Mouse (Mus musculus) natural killer cell, adult 2 months (primary cell): ENCODE measurements around the gene Ntrk1.

Source experiments
- DNase-seq, 2 experiments: peaks; one replicate each; pipeline ENCODE4 v3.0.0; 2022; ENCODE audit warnings: low spot score in 2 of 2

Gene Ntrk1

DNA sequence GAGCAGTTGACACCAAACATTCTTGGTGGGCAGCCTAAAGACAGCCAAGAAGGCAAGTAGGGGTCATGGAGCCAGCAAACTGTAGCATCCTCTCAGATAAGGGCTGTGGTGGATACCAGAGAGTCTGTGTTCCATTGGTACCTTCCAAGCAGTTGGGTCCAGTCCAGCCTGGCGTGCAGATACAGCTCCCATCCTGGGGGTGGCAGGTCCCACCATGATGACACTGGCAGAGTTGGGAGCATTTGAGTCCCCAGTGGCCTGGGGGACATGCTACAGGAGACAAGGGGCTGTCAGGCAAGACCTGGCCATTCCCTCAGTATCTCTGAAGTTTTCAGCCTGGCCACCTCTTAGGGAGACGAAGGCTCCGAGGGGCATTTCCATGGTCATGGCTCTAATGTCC is 42.4 kb downstream of the Ntrk1 start:
- DNase-seq = no peak

DNA sequence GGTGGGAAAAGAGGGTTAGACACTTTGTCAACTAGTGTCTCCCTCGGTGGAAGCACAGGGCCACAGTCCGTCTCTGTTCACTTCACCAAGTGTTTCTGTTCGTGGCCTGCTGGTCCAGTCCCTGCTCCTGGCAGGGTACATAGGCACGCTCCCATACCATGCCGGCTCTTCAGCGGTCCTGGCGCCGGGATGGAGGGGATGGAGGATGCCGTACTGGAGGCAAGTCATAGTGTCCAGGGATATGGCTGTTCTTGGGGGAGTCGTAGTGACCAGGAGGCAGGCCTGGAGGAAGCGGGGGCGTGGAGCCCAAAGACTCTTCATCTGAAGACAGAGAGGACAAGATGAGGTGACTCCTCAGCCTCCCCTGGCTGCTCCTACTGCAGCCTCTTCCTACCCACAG is 45.0 kb downstream of the Ntrk1 start:
- no peak for DNase-seq

DNA sequence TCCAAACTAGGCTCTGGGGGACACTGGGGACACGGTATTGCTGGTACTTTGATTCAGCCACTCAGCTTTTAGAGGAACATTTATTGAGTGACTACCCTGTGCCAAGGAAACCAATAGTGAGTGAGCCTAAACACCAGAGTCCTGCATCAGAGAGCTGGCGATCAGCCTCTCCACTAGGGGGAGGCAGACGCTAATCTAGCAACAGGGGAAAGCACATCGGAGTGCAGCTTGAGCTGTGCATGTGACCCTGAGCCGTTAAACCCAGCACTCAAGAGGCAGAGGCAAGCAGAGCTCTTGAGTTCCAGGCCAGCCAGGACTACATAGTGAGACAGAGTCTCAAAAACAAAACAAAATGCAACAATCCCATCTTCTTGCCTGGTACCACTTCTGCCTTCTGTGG is 45.9 kb downstream of the Ntrk1 start:
- DNase-seq = peak; percentile 39 to 47

DNA sequence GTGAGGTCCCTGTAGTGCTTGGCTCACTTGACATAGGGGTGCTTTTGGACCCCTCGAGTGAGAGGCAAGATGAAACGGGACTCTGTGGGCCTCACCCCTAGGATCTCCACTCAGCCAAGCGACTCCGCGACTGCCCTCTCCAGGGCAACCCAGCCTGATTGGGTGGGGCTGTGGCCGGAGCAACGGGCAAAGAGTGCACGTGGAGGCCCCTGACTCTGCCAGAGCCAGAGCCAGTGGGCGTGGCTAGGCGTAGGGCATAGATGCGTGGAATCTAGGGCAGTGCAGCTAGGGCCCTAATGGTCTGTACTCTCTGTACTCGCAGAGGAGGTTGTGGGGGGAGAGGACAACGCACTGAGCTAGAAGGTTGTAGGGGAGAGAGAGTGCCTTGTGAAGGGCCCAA is 46.5 kb downstream of the Ntrk1 start, which contains the start of gene Lrrc71:
Lrrc71 (minus strand) TSS at position 195 of the 400 bp plus-strand sequence.
- no peak for DNase-seq

DNA sequence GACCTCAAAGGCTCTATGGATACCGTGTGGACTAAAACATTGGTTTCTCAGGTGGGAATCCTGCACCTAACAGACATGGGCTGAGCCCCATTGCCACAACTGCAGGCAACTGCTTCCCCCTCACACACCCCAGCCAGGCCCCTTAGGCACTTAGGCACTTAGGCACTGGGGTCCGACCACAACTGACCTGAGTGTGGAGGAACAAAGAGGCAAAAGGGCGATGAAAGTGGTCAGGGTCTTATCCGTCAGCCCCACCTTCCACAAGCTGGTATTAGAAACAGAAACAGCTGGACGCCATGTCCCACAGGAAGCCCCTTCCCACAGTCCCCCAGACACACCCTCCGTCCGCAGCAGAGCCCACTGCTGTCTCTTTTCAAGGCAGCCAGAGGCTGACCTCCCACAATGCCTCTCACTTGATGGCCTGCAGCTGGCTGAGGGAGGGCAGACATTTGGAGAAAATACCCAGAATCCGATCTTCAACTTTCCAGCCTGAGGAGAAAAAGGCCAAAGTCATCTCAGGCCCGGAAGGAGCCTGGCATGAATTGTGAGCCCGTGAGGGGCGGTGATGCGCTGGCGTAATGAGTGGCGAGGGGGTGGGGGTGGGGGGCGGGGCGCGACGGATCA is 49.8 kb downstream of the Ntrk1 start:
- no peak for DNase-seq

DNA sequence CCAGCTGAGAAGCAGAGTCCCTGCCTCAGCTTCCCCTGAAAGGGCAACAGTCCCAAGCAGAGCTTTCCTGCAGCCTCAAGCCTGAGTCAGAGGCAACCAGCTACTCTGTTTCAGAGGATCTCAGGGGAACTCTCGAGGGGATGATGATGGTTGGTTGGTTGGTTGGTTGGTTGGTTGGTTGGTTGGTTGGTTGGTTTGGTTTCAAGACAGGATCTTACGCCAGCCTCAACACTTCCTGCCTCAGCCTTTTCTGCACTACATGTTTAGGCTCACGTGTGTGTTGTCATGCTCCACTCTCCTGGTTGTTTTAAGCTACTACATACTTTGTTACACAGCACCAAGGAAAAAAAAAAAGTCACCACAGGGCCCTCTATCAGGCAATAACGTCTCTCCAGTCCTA is 51.0 kb downstream of the Ntrk1 start:
- DNase-seq = peak in 1 of 2 experiments; percentile 30

DNA sequence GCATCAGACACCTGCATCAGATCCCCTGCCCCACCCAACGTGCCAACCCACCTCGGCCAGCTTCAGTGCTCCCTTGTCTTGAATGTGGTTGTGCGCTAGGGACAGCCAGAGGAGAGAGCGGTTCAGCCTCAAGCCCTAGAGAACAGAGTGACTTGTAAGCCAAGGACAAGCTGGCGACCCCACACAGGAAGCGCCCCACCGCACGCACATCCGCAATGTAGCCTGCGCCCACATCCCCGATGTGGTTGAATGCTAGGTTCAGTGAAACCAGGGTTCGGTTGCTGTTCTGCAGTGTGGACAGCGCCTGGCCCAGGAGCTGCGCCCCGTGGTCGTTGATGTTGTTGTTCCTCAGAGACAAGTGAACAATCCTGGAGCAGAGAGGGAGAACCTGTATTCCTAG is 52.2 kb downstream of the Ntrk1 start:
- peak; percentile 61 to 67 for DNase-seq

DNA sequence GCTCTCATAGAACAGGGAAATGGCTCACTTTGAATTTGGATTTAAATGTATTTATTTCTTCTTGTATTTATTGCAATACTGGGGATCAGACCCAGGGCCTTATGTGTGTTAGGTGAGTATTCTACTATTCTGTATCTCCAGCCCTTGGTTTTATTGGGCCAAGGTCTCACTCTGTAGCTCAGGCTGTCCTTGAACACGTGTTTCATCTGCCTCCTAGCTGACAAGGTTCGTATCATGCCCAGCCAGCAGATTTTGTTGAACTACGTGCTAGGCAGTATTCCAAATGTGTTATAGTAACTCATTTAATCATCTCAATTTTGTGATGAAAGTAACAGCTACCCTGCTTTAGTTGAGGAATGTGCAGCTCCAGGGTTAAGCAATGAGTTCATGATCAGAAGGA is 52.9 kb downstream of the Ntrk1 start:
- no peak for DNase-seq

DNA sequence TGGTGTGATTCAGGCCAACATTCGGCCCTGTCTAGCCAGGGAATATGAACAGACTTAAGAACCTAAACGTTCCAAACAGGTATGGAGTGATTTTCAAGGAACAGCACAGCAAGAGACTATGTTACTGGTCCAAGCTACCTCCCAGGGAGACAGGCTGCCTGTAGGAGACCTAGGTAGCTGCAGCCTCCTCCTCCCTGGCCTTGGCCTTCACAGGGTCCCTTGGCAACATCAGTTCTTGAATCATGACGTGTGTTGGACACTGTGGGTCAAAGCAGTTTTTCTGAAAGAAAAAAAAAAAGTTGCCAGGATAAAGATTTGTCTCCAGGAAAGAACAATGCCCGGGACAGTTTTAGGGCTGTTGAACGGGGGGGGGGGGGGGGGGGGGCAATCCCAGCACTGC is 56.1 kb downstream of the Ntrk1 start:
- DNase-seq = no peak

DNA sequence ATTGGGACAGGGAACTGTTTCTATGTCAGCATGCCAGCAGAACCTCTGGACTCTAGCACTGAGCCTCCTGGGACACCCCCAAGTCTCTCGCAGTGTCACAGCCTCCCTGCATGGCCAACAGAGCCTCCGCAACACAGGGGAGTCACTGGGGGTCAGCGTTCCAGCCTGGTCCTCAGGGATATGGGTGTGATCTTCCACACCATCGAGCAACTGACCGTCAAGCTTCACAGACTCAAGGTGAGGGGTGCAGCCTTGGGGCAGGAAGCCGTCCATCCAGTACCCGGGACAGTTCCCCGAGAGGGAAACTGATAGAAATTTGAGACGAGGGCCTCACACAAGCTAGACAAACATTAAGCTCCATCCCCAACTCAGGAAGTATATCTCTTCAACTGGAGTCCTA is 59.6 kb downstream of the Ntrk1 start:
- no peak for DNase-seq

DNA sequence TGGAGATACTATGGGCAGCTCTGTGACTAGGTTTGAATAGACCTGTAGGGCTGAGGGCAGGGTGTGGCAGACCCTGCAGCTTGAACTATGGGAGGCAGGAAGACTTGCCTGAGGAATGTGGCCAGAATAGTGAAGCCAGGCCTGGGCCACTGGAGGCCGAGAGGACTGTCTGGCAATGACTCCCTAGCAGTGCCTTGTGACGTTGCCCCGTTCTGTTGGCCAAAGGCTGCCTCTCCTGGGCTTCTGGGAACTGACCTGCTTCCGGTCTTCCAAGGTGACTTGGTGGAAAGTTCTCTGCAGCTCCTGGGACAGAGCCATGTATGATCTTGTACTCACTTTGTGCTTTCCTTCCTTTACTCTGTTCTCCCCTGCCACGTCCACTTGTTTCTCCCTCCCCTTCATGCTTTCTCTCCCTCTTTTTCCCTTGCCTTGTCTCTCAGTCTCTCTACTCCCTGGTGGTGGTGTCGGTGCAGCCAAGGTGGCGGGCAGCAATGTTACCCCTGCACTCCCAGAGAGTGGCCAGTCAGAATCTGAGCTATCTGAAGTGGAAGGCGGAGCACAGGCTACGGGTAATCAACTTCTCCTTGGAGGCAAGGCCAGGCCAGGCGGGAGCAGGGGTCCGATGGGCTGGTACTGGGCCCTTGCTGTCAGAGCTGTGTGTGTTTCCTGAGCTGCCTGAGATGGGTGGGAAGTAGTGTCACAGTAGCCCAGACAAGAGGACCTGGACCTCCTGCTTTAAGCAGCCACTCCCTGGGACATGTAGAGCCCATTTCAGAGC is 60.8 kb downstream of the Ntrk1 start:
- no peak for DNase-seq

DNA sequence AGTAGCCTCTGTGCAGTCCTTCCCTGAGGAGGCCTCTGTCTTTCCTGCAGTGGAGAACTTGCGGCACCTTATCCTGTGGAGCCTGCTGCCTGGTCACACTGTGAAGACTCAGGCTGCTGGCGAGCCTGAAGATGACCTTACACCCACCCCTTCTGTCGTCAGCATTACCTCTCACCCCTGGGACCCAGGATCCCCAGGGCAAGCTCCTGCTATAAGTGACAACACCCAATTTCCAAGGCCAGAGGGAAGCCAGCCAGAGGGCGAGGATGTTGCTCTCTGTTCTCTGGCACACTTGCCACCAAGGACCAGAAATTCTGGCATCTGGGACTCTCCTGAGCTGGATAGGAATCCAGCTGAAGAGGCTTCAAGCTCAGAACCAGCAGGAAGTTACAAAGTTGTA is 61.9 kb downstream of the Ntrk1 start:
- no peak for DNase-seq

DNA sequence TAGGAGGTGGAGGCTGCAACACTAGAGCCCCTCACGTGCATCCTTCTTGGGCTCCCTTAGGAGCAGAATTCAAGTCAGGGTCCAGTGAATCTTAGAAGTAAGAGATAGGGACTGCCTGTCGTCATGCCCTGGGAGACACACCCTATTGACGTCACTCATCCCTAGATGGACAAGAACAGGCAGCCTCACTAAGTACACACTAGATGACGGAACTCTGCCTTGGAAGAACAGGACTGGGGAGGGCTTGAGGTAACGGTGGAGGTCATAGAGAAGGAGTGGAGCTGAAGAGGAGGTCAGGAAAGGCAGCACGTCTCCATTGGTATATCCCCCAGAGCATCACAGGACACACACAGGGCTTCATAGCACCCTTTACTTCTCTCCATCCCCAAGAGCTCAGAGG is 66.3 kb downstream of the Ntrk1 start:
- no peak for DNase-seq
